Mouse (Mus musculus) cortical plate, adult 2 months (tissue): ENCODE results near the gene Synj2. TPM values are rescaled to one million over a fixed set of nuclear protein-coding genes. Genes with fewer than 3 reads are reported as not detected.

Experiments used
- H3K27ac ChIP-seq: fragments of 200-500 bp; 2 replicates; pipeline ENCODE4 v1.5.1; 2012; ENCODE audit warnings: low read length, control low read depth, inconsistent platforms; ENCODE audit not compliant: insufficient read depth
- H3K4me1 ChIP-seq: fragments of 200-500 bp; 2 replicates; pipeline ENCODE4 v1.6.1; 2011; ENCODE audit warnings: low read length; ENCODE audit not compliant: control insufficient read depth, insufficient read depth
- H3K4me3 ChIP-seq: fragments of 200-500 bp; 2 replicates; pipeline ENCODE4 v1.5.1; 2011; ENCODE audit warnings: mild to moderate bottlenecking, low read length, control low read depth; ENCODE audit not compliant: insufficient read depth
- CTCF ChIP-seq: fragments of 200-500 bp; IDR thresholded peaks from 2 replicates; pipeline ENCODE4 v1.5.1; 2011; ENCODE audit warnings: mild to moderate bottlenecking, control low read depth, low read length; ENCODE audit not compliant: insufficient read depth; ENCODE audit errors: extremely low read depth
- POLR2A ChIP-seq: fragments of 200-500 bp; IDR thresholded peaks from 2 replicates; pipeline ENCODE4 v1.6.1; 2011; ENCODE audit warnings: mild to moderate bottlenecking, low read length, control low read depth; ENCODE audit not compliant: insufficient read depth; ENCODE audit errors: extremely low read depth
- polyA plus RNA-seq: library from polyadenylated mRNA; depleted of rRNA; stranded (reverse); fragments of >200 nt; gene quantifications from 2 replicates; pipeline ENCODE4 v1.2.3, GENCODE M21; 2012

Synj2 gene
- polyA plus RNA-seq, 1 experiment: 37.7 TPM

DNA sequence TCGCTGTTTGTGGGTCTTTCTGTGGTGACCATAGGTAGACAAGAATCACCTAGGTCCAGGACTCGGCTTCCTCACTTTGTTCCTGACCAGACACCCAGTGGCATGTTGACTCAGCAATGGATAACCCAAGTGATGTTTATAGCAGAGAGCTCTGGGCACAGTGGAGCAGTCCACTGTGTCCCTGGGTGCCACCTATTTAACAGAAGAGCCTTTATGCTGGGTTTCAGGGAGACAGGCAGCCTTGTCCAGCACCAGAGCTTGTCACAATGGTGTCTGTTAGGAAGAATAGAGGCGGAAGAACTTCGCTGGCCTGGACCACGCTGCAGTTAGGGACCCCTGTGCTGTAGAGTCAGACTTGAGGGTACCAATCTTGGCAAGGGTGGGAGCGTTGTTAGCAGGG, 61.5 kb downstream of the Synj2 start:
- H3K4me3 ChIP-seq: no peak overlapping the region
- TF ChIP-seq POLR2A: no peak
- no peak for TF ChIP-seq CTCF
- H3K27ac ChIP-seq: peak overlapping the region; percentile 56; the same call in 1 of the 2 replicates

DNA sequence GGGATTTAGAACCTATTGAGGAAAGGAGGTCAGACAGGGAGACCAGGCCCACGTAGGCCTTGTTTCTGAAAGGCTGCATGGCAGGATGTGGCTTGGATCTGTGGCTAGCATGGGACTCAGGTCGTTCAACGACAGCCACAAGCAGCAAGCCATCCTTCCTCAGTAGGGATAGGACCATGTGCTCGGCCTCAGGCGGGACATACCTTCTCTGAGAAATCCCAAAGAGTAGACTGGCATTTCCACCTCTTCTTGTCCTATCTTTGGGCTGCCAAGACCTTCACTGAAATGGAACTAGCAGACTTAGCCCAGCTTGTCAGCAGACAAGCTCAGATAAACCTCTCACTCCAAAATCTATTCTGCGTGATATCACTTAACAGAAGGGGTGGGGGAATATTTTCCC, 62.6 kb downstream of the Synj2 start:
- TF ChIP-seq CTCF: no peak
- no peak for TF ChIP-seq POLR2A
- H3K27ac ChIP-seq: no peak overlapping the region
- no peak overlapping the region for H3K4me3 ChIP-seq
- peaks cover 16% of the 10 kb centered on the region for H3K4me1 ChIP-seq

More for the DNA sequence above, 61.5 kb downstream of the Synj2 start:
- H3K4me1 ChIP-seq: peaks cover 14% of the 10 kb centered on the region

GRCm38 (mm10) chr17:6005246-6005637, 64.2 kb downstream of the Synj2 start:
- Histone ChIP-seq H3K27ac (peak overlapping the region; percentile 81), H3K4me3 (no peak overlapping the region), H3K4me1 (peaks cover 16% of the 10 kb centered on the region)
- peak; percentile 43; the same call in 1 of the 2 replicates for TF ChIP-seq POLR2A
- no peak for TF ChIP-seq CTCF

DNA sequence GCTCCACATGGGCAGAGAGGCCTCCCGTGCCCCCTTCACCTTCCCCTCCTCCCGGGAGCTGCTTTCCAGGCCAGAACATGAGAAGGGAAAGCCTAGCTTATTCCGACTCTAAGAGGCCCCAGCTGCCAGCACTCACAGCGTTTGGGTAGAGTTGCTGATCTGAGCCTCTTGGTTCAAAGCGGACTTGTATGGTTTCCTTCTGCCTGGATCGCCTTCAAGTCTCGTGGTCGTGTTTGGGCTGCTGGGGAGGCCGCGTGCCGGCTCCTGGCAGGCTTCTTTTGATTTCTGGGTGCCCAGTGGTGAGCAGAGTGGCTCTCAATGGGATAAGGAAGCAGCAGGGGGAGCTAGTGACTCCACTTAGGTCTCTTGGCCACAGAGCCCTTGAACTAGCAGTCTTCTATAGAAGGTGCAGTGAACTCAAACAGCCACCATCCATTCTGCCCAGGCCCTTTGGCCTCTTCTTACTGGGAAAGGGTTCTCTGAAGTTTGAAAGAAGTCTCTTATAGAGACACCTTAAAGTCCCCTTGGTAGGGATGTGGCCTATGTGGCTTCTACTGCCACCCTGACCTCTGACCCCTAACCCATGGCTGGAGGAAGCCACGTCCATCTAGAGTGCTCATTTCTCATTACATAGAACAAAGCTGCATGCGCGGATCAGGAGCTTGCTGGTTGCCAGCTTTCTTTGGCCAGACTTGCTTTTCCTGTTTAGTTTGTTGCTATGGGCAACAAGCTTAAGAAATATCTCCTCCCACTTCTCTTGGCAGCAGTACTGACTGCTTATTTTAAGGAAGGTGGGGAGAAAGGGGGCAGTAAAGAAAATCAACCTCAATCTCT, 64.8 kb downstream of the Synj2 start:
- Histone ChIP-seq H3K4me3 (no peak overlapping the region), H3K27ac (peak overlapping the region; percentile 81), H3K4me1 (peaks cover 14% of the 10 kb centered on the region)
- TF ChIP-seq POLR2A (no peak), CTCF (peak; percentile 18; the same call in 1 of the 2 replicates)

GRCm38 (mm10) chr17:6007101-6007780, 66.2 kb downstream of the Synj2 start:
- peaks cover 11% of the 10 kb centered on the region for H3K4me1 ChIP-seq
- no peak overlapping the region for H3K27ac ChIP-seq
- H3K4me3 ChIP-seq: no peak overlapping the region
- TF ChIP-seq POLR2A: no peak
- no peak for TF ChIP-seq CTCF

DNA sequence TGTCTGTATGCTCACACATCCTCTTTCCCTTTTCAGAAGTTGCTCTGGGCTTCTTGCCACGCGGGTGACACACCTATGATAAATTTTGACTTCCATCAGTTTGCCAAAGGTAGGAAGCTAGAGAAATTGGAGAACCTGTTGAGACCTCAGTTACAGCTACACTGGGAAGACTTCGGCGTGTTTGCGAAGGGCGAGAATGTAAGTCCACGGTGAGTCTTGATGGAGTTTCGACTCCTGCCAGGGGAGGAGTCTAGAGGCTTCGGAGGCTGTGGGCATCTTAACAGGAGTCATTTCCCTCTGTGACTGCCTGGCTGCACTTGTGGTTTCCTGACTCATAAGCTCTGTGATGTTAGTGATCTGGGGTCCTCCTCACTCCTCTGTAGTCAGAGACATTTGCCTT, 66.8 kb downstream of the Synj2 start:
- Histone ChIP-seq H3K4me3 (no peak overlapping the region), H3K27ac (no peak overlapping the region), H3K4me1 (peaks cover 11% of the 10 kb centered on the region)
- no peak for TF ChIP-seq POLR2A
- no peak for TF ChIP-seq CTCF

- TF ChIP-seq POLR2A: no peak
- no peak for TF ChIP-seq CTCF
- Histone ChIP-seq H3K27ac (no peak overlapping the region), H3K4me3 (no peak overlapping the region), H3K4me1 (peaks cover 11% of the 10 kb centered on the region)
These were observed 67.5 kb downstream of the Synj2 start for GRCm38 (mm10) chr17:6008590-6008989.

- H3K4me1 ChIP-seq: peaks cover 17% of the 10 kb centered on the region
- no peak overlapping the region for H3K27ac ChIP-seq
- TF ChIP-seq POLR2A: no peak
- no peak for TF ChIP-seq CTCF
- H3K4me3 ChIP-seq: no peak overlapping the region
These were observed 68.5 kb downstream of the Synj2 start for GRCm38 (mm10) chr17:6009606-6010005.

GRCm38 (mm10) chr17:6013079-6013478, 72.0 kb downstream of the Synj2 start:
- H3K4me1 ChIP-seq: peaks cover 6% of the 10 kb centered on the region
- TF ChIP-seq POLR2A (no peak), CTCF (no peak)

DNA sequence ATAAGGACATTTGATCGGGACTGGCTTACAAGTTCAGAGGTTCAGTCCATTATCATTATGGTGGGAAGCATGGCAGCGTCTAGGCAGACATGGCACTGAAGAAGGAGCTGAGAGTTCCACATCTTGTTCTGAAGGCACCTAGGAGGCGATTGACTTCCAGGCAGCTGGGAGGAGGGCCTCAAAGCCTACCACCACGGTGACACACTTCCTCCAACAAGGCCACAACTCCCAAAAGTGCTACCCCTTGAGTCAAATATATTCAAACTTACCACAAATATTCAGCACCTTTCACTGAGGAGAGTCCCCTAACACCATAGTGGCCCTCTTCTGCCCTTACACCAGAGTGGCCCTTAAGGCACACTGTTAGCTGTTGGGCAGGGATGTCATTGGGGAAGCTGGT, 73.9 kb downstream of the Synj2 start:
- Histone ChIP-seq H3K27ac (no peak overlapping the region), H3K4me1 (peaks cover 6% of the 10 kb centered on the region), H3K4me3 (no peak overlapping the region)
- TF ChIP-seq POLR2A (no peak), CTCF (no peak)

More at GRCm38 (mm10) chr17:6013079-6013478, 72.0 kb downstream of the Synj2 start:
- H3K27ac ChIP-seq: no peak overlapping the region
- H3K4me3 ChIP-seq: no peak overlapping the region
